Mouse (Mus musculus) frontal cortex, adult (tissue): ENCODE data around the gene Cacnb3.

ENCODE experiments used
- ATAC-seq: cut with Nextera tagmentation; 2 replicates; pipeline ENCODE4 v1.9.2; 2017; ENCODE audit warnings: mild to moderate bottlenecking, moderate library complexity, mixed read lengths; ENCODE audit not compliant: low TSS enrichment

Cacnb3 gene

DNA sequence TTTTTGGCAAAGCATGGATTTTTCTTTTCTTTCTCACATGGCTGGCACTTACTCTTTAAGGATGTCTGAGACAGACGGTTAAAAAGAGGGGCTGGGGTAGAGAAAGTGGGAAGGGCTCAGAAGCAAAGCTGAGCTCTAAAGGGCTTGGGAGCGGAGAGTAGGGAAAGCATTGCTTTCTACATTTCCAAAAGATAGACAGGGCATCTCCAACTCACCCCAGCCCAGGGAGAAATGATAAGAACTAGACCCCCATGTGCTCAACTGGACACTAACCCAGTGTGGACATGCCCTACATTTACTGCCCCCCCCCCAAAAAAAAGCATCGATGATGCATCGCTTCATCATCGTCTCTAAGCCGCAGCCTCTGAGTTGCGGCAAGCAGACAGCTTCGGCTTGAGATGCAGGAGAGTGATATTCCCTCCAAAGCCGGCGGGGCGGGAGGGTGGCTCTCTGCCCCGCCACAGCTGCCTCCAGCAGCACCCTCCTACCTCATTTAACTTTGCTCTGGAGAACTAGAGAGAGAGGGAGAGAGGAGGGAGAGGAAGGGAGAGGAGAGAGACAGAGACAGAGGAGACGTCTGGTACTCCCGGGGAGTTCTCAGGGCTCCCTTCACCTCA, 45.1 kb downstream of the Cacnb3 start:
- peak; percentile 42 for ATAC-seq

DNA sequence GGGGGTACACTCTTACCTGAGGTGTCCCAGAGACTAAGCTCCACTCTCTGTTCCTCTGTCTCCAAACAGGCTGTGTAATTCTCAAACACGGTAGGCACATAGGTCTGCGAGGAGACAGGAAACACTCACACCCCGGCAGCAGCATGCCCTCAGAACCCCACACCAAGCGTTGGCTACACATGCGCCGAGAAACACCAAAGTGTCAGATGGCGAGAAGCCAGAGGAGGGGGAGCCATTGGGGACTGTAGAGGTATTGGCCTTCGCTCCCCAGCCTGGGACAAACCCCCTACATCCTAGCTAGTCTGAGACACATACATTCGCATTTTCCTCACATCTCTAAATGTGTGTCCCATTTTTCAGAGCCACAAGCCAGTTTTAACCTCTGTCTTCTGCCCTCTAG, 45.8 kb downstream of the Cacnb3 start:
- ATAC-seq, result no peak

DNA sequence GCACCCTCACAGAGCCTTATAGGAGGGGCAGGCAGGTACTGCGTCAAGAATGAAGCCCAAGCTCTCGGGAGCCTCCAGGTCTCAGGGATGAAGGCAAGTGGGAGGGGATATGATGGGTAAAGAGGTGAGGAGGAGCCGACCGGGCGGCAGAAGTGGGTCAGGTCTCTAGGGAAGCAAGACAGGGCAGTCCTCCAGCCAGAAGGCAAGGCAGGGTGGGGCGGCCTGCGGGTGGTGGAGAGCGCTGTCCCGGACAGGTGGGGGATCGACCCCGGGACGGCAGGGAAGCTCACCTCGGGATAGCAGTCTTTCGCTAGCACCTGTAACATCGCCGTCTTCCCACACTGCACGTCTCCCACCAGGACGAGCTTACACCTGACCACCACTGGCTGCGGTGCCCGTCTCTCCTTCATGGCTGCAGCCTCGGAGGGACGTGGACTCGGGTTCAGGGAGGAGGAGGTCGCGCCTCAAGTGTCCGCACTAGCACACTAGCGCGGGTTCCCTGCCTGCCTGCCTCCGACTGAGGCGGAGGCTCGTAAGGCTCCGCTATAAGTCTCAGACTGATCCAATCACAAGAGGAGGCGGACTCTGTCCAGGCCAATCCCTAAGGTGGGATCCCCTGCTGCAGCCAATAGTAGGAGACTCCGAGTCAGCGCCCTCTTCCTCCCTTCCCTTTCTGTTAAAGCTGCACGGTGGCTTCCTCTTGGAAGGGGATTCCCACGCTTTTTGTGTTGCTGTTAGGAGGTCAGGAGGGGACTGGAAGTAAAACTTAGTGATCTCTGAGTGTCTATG, 46.5 kb downstream of the Cacnb3 start, which contains the start of gene Rnd1:
Gene Rnd1 (minus strand): TSS at position 522 of the 789 bp plus-strand sequence.
- ATAC-seq, result peak; percentile 89

DNA sequence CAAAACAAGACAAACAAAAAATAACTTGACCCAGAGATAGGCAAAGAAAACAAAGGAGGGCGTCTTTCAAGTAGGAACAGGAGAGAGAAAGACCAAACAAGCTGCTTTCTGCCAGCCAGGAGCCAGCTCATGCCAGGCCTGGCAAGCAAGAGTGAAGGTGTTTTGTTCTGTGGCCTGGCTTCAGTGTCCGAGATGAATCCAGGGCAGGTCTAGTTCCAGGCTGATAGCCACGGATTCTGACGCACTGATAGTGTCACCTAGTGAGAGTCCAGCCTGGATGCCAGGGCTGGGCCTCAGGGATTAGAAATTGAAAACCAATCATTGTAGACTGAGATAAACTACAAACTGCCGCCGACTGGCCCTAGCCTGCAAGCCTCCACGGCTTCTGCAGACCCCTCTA, 47.3 kb downstream of the Cacnb3 start:
- no peak for ATAC-seq

DNA sequence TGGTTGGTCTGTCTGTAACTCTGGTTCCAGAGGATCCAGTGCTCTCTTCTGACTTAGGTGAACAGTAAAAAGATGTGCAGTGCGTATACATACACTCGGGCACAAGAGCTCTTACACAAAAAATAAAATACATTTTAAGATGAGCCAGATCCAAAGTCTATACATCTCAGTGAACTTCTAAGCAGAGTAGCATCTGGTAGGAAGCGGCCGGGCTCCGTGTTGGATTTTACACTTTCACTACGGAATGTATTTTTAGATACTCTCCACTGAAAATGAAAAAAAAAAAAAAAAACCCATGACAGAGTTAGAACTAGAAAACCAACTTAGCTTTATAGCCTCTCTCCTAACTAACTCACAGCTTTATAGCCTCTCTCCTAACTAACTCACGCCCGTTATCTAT, 50.0 kb downstream of the Cacnb3 start:
- ATAC-seq, result peak; percentile 24; the same call in 1 of the 2 replicates

DNA sequence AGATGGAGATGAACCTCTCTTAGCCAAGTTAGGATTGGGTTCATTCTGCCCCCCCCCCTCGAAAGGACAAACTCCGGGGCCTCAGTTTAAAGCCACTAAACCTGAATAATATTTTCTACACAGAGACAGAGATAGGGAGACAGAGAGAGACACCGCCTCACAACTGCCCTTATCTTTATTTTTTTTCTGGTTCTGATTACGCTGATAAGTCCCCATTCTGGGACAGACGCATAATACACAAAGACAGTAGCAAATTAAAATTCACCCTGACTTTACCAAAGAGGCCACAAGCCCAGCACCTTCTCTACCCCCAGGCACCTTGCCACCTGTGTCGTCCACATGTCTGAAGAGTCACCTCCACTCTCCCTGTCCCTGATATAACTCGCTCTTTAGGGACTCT, 51.0 kb downstream of the Cacnb3 start:
- no peak for ATAC-seq

DNA sequence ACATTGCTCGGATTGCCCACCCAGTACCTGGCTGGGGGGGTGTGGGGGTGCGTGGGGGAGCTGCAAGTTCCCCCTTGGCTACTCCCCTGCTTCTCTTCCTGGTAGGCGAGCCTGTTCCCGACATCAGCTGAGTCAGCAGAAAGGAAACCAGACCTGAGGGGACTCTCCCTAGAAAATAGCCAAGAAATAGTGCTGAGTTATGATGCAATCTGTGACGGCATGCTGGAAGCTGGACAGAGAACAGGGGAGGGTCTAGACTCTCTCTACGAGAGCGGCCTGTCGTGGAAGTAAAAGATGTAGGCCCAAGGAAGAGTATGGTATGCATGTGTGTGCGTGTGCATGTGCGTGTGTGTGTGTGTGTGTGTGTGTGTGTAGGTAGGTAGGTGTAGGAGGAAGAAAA, 52.5 kb downstream of the Cacnb3 start:
- ATAC-seq, result no peak

DNA sequence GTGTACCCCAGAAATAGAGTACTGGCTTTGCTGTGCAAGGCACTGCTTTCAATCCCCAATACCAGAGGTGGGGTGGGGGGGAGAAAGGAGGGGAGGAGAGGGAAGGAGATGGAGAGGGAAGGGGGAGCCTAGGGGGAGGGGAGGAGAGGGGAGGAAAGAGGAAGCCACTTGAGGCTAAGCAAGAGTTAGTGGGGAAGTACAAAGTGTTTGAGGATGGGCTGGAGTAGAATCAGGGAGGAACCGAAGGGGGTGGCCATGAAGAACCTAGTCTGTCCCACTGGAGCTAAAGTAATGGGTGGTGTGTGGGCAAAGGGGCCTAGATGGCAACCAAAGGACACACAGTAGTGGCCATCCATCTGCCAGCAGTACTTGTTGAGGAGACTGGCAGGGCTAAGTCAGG, 53.1 kb downstream of the Cacnb3 start:
- no peak for ATAC-seq

DNA sequence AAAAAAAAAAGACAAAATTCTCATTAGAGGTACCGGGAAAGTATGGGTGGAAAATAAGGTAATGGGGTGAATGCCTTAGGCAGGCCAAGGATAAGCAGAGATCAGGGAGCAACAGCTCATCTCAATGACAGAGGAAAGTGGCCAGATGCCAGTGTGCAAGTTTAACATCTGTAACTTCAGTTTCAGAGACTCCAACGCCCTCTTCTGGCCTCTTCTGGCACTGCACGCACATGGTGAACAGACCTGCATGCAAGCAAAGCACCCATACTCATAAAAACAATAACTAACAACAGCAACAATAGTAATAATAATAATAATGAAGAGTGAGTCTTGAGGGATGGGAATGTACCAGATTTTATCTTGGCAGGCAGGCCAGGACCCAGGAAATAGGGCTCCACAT, 55.3 kb downstream of the Cacnb3 start:
- no peak for ATAC-seq

DNA sequence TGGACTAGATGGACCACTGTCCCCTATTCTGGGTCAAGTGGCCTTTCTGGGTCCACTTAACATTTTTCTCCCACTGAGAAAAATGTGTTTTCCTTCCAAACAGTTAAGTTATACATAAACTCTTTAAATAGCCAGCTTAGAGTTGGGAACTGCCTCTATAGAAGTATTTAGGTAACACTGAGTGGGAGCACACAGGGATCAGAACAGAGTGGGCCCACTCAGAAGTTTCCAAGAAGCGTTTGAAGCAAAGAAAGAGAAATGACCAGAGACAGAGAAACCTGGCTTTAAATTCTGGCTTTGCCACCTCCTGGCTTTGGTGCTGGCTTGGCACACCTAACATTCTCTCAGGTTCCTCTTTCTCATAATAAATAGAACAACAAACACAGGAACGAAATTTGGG, 59.0 kb downstream of the Cacnb3 start:
- peak; percentile 79; the same call in 1 of the 2 replicates for ATAC-seq

DNA sequence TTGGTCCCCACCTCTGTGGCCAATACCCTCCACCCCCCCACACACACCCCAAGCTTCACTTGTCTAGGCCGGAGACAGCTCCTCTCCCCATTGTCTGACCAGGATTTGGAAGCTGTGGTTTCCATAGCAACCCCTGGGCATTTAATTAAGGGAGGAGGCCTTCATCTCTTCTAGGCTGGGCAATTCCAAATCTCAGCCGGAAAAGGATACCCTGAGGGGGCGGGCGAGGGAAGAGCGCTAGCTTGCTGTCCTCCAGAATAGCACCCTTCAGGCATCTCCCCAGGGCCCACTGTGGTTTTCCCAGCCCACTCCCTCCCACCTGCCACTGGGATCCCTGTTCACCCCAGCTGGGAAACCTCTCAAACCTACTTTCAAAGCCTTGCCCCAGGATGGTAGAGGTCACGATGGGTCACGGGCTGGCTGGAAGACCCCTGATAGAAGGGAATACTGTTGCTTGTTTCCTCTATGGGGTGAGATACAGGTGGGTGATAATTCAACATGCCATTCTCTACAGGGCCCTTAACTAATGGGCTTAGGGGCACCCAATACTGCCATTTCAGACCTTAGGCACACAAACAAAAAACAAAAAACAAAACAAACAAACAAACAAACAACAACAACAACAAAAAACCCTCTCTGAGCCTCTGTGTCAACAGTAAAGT, 61.0 kb downstream of the Cacnb3 start:
- ATAC-seq, result peak; percentile 42; the same call in 1 of the 2 replicates

DNA sequence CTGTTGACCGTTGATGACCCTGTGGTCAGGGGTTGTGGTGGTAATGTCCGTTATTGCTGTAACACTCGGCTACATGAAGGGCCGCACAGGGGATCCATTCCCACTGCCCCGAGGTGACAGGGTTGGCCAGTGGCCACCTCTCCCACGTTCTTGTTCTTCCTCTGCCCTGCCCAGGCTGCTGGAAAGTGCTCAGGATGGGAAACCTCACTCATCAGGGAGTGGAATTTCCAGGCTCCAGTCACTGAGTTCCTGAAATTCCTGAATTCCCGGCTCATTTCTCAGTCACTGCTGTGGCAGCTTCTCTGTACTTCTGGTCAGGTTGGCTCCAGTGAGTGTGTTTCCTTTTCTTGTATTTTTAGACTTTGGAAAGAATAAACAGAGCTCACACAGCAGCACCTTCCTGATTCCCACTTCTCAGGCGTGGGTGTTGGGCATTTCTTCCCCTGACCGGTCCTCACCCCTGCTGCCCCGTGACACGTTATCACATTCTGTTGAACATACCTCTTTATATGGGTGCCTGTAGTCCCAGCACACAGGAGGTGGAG, 61.6 kb downstream of the Cacnb3 start:
- ATAC-seq, result no peak
